Mouse (Mus musculus) heart, postnatal 0 days (tissue): ENCODE results near the gene Plekha3.

Experiments used
- CTCF ChIP-seq: IDR thresholded peaks from 2 replicates; pipeline ENCODE4 v1.5.1; 2016; ENCODE audit warnings: antibody characterized with exemption, control low read depth, low read depth
- EP300 ChIP-seq: IDR thresholded peaks from 2 replicates; pipeline ENCODE4 v1.6.1; 2016; ENCODE audit warnings: antibody characterized with exemption, low read depth

- no peak for TF ChIP-seq EP300
- no peak for TF ChIP-seq CTCF
Measured at GRCm38 (mm10) chr2:76702188-76702587, 27.1 kb downstream of the Plekha3 start.
